9 mouse cellular contexts compared by ENCODE assay signal in genomic region chr7:105743246-105743925, GRCm38 (mm10). TPM values are rescaled to one million over a fixed set of nuclear protein-coding genes. Genes with fewer than 3 reads are reported as not detected.
A peak's percentile ranks its signal among the peaks of the same experiment; 100 is the strongest.
DNase-seq lines count a peak whose midpoint lies in the region; ATAC-seq and TF ChIP-seq lines count a peak whose summit lies in the region.
"Not testable (repeated sequence)": the region's sequence is repeated elsewhere in the genome, so short reads cannot be mapped to it uniquely, and the experiment has no call there.
"Had no signal": no experiment of that assay in that cellular context is flagged by ENCODE, and none has a peak within 500 bp of the region (broad histone marks: within the 10 kb centered on the region; RNA-seq: fewer than 3 reads in every experiment).

No protein-coding gene starts in this region.

- CTCF ChIA-PET in Patski (lab: Charles Lee) = interaction anchor here (0.9 to 1.8 kb wide), 5 partner anchors 10 to 93 kb away, joined by 3 to 9 read pairs (median 3); partner anchors contain the start of genes Dnhd1 and Mrpl17

- H3K9me3 ChIP-seq in erythroblast, embryonic 14.5 days (ENCODE audit: control insufficient read depth, low read length); heart, embryonic 11.5 days (replicated peaks; ENCODE audit: control insufficient read depth, low read length); hindbrain, embryonic 16.5 days (ENCODE audit: control insufficient read depth, low read length); limb, embryonic 10.5 days (replicated peaks); liver, postnatal 0 days (ENCODE audit: low read length); midbrain, embryonic 15.5 days; stomach, embryonic 15.5 days: not testable (repeated sequence)

- 33% methylated on average over 20 of the region's 20 CpGs for WGBS in heart, embryonic 11.5 days (ENCODE audit: insufficient replicate concordance)
- 42% methylated on average over 17 of the region's 20 CpGs for WGBS in hindbrain, embryonic 16.5 days
- WGBS in limb, embryonic 10.5 days = 35% methylated on average over 20 of the region's 20 CpGs
- WGBS in liver, postnatal 0 days (ENCODE audit: insufficient replicate concordance) = 30% methylated on average over 20 of the region's 20 CpGs
- WGBS in midbrain, embryonic 15.5 days = 35% methylated on average over 20 of the region's 20 CpGs
- WGBS in stomach, embryonic 15.5 days = 33% methylated on average over 20 of the region's 20 CpGs

- peaks cover 78% of the 10 kb centered on the region for H3K36me3 ChIP-seq in erythroblast, embryonic 14.5 days (ENCODE audit: control insufficient read depth)
- peaks cover 19% of the 10 kb centered on the region for H3K36me3 ChIP-seq in heart, embryonic 11.5 days (ENCODE audit: control insufficient read depth, insufficient read depth, low read length)
- peaks cover 25% of the 10 kb centered on the region for H3K36me3 ChIP-seq in hindbrain, embryonic 16.5 days (ENCODE audit: control insufficient read depth, insufficient read depth, low read length)
- peaks cover 60% of the 10 kb centered on the region for H3K36me3 ChIP-seq in limb, embryonic 10.5 days
- peaks cover 39% of the 10 kb centered on the region for H3K36me3 ChIP-seq in liver, postnatal 0 days (replicated peaks; ENCODE audit: insufficient read depth, low read length)
- H3K36me3 ChIP-seq in midbrain, embryonic 15.5 days (replicated peaks) = peaks cover 30% of the 10 kb centered on the region; the same call in 1 of the 2 replicates
- H3K36me3 ChIP-seq in stomach, embryonic 15.5 days = peaks cover 24% of the 10 kb centered on the region

- H3K4me1 ChIP-seq in erythroblast, embryonic 14.5 days (ENCODE audit: control insufficient read depth) = peaks cover 50% of the 10 kb centered on the region
- peaks cover 16% of the 10 kb centered on the region for H3K4me1 ChIP-seq in heart, embryonic 11.5 days (ENCODE audit: control insufficient read depth, insufficient read depth, low read length)
- H3K4me1 ChIP-seq in hindbrain, embryonic 16.5 days (ENCODE audit: control insufficient read depth, insufficient read depth, low read depth, low read length) = peaks cover 12% of the 10 kb centered on the region
- peaks cover 20% of the 10 kb centered on the region for H3K4me1 ChIP-seq in limb, embryonic 10.5 days
- H3K4me1 ChIP-seq in liver, postnatal 0 days (ENCODE audit: insufficient read depth) = peaks cover 19% of the 10 kb centered on the region
- H3K4me1 ChIP-seq in midbrain, embryonic 15.5 days = peaks cover 21% of the 10 kb centered on the region
- H3K4me1 ChIP-seq in stomach, embryonic 15.5 days = peaks cover 16% of the 10 kb centered on the region

- H3K27ac ChIP-seq in heart, embryonic 11.5 days (ENCODE audit: low read depth, low read length) = peak overlapping the region; percentile 89
- peak overlapping the region; percentile 84; the same call in 1 of the 2 replicates for H3K27ac ChIP-seq in hindbrain, embryonic 16.5 days (ENCODE audit: low read depth, low read length)
- H3K27ac ChIP-seq in limb, embryonic 10.5 days = peak overlapping the region; percentile 93
- peak overlapping the region; percentile 90 for H3K27ac ChIP-seq in liver, postnatal 0 days (ENCODE audit: low read depth)
- H3K27ac ChIP-seq in midbrain, embryonic 15.5 days = peak overlapping the region; percentile 85
- H3K27ac ChIP-seq in stomach, embryonic 15.5 days = peak overlapping the region; percentile 75

- H3K9ac ChIP-seq in heart, embryonic 11.5 days (ENCODE audit: low read depth, low read length) = peak overlapping the region; percentile 90
- H3K9ac ChIP-seq in hindbrain, embryonic 16.5 days (ENCODE audit: low read depth, low read length) = peak overlapping the region; percentile 92
- H3K9ac ChIP-seq in liver, postnatal 0 days (replicated peaks) = peak overlapping the region; percentile 98
- H3K9ac ChIP-seq in midbrain, embryonic 15.5 days = peak overlapping the region; percentile 86
- peak overlapping the region; percentile 82 for H3K9ac ChIP-seq in stomach, embryonic 15.5 days

- not testable (repeated sequence) for H3K27me3 ChIP-seq in Patski; erythroblast, embryonic 14.5 days (ENCODE audit: control insufficient read depth); heart, embryonic 11.5 days (ENCODE audit: control insufficient read depth, insufficient read depth, low read length); hindbrain, embryonic 16.5 days (replicated peaks; ENCODE audit: control insufficient read depth, insufficient read depth, low read length); limb, embryonic 10.5 days (ENCODE audit: low read depth, poor library complexity, severe bottlenecking); liver, postnatal 0 days (ENCODE audit: insufficient read depth, low read length); midbrain, embryonic 15.5 days (replicated peaks); stomach, embryonic 15.5 days (replicated peaks)

- DNase-seq in Patski (ENCODE audit: low read depth, low spot score); limb, embryonic 10.5 days (ENCODE audit: low spot score): not testable (repeated sequence)
- DNase-seq in liver, postnatal 0 days = peak; percentile 12

- TF ChIP-seq CTCF in Patski (IDR thresholded peaks at IDR 0.05); liver, postnatal 0 days (IDR thresholded peaks at IDR 0.05; ENCODE audit: low read depth): not testable (repeated sequence)

- TF ChIP-seq EP300 in liver, postnatal 0 days (IDR thresholded peaks at IDR 0.05; ENCODE audit: low read depth) = not testable (repeated sequence)

- peak overlapping the region; percentile 85 for H3K4me2 ChIP-seq in heart, embryonic 11.5 days
- H3K4me2 ChIP-seq in hindbrain, embryonic 16.5 days (ENCODE audit: low read length) = peak overlapping the region; percentile 90
- peak overlapping the region; percentile 97 for H3K4me2 ChIP-seq in liver, postnatal 0 days (ENCODE audit: low read depth, low read length)
- H3K4me2 ChIP-seq in midbrain, embryonic 15.5 days = peak overlapping the region; percentile 96
- peak overlapping the region; percentile 85 for H3K4me2 ChIP-seq in stomach, embryonic 15.5 days

- POLR2A ChIA-PET in Patski (lab: Charles Lee) = not testable (repeated sequence)

- H3K4me3 ChIP-seq in erythroblast, embryonic 14.5 days (replicated peaks) = peak overlapping the region; percentile 93
- H3K4me3 ChIP-seq in heart, embryonic 11.5 days (ENCODE audit: low read depth, low read length) = peak overlapping the region; percentile 88
- H3K4me3 ChIP-seq in hindbrain, embryonic 16.5 days (ENCODE audit: low read length) = peak overlapping the region; percentile 97
- peak overlapping the region; percentile 96 for H3K4me3 ChIP-seq in limb, embryonic 10.5 days
- peak overlapping the region; percentile 98 for H3K4me3 ChIP-seq in liver, postnatal 0 days (ENCODE audit: low read depth, low read length)
- H3K4me3 ChIP-seq in midbrain, embryonic 15.5 days = peak overlapping the region; percentile 96
- peak overlapping the region; percentile 81 for H3K4me3 ChIP-seq in stomach, embryonic 15.5 days (replicated peaks)

- in situ Hi-C loops in Patski (cut with MboI; ENCODE audit: low pct_unique_long_range_greater_than_20kb) = not testable (repeated sequence)

- ATAC-seq in Patski = peak; percentile 7
- ATAC-seq in heart, embryonic 11.5 days (replicated peaks; ENCODE audit: insufficient number of reproducible peaks, low FRiP score, low TSS enrichment); liver, postnatal 0 days; stomach, embryonic 15.5 days (ENCODE audit: insufficient read depth, low FRiP score, low read depth): not testable (repeated sequence)
- peak; percentile 21 for ATAC-seq in hindbrain, embryonic 16.5 days
- ATAC-seq in midbrain, embryonic 15.5 days (replicated peaks) = peak; percentile 32

RNA-seq across cellular contexts. Expression of gene Taf10, which starts 0.8 kb away (rescaled TPM):
- 180 TPM for polyA plus RNA-seq in Patski (2021)
- 50.3 and 54.5 TPM in 2 replicates for polyA plus RNA-seq in erythroblast, embryonic 14.5 days (2012)
- polyA plus RNA-seq in heart, embryonic 11.5 days (2014; fragmentation: Nextera tagmentation; extraction: Ambion mirVana) = 152 and 161 TPM in 2 replicates
- polyA plus RNA-seq in hindbrain, embryonic 16.5 days (2015; fragmentation: Nextera tagmentation; extraction: Ambion mirVana) = 87.5 and 91.0 TPM in 2 replicates
- polyA plus RNA-seq in limb, embryonic 10.5 days (2016; fragmentation: Nextera tagmentation; extraction: Ambion mirVana) = 165 and 180 TPM in 2 replicates
- polyA plus RNA-seq in liver, postnatal 0 days (2015; fragmentation: Nextera tagmentation; extraction: Ambion mirVana) = 104 and 110 TPM in 2 replicates
- polyA plus RNA-seq in midbrain, embryonic 15.5 days (2015; fragmentation: Nextera tagmentation; extraction: Ambion mirVana) = 89.7 and 99.0 TPM in 2 replicates
- polyA plus RNA-seq in stomach, embryonic 15.5 days (2015; fragmentation: Nextera tagmentation; extraction: Ambion mirVana) = 123 and 139 TPM in 2 replicates

RNA-seq across cellular contexts. Expression of gene Rrp8, which starts 6.2 kb away (rescaled TPM):
- 34.0 TPM for polyA plus RNA-seq in Patski (2021)
- polyA plus RNA-seq in erythroblast, embryonic 14.5 days (2012) = 0.76 and 0.80 TPM in 2 replicates
- 29.2 and 32.0 TPM in 2 replicates for polyA plus RNA-seq in heart, embryonic 11.5 days (2014; fragmentation: Nextera tagmentation; extraction: Ambion mirVana)
- polyA plus RNA-seq in hindbrain, embryonic 16.5 days (2015; fragmentation: Nextera tagmentation; extraction: Ambion mirVana) = 26.3 and 26.4 TPM in 2 replicates
- polyA plus RNA-seq in limb, embryonic 10.5 days (2016; fragmentation: Nextera tagmentation; extraction: Ambion mirVana) = 44.1 and 54.1 TPM in 2 replicates
- polyA plus RNA-seq in liver, postnatal 0 days (2015; fragmentation: Nextera tagmentation; extraction: Ambion mirVana) = 10.6 and 11.6 TPM in 2 replicates
- 22.4 and 22.9 TPM in 2 replicates for polyA plus RNA-seq in midbrain, embryonic 15.5 days (2015; fragmentation: Nextera tagmentation; extraction: Ambion mirVana)
- polyA plus RNA-seq in stomach, embryonic 15.5 days (2015; fragmentation: Nextera tagmentation; extraction: Ambion mirVana) = 26.9 and 38.3 TPM in 2 replicates

RNA-seq across cellular contexts. Expression of gene Ilk, which starts 7.0 kb away (rescaled TPM):
- 218 TPM for polyA plus RNA-seq in Patski (2021)
- polyA plus RNA-seq in erythroblast, embryonic 14.5 days (2012) = 2.9 and 3.1 TPM in 2 replicates
- polyA plus RNA-seq in heart, embryonic 11.5 days (2014; fragmentation: Nextera tagmentation; extraction: Ambion mirVana) = 411 and 451 TPM in 2 replicates
- polyA plus RNA-seq in hindbrain, embryonic 16.5 days (2015; fragmentation: Nextera tagmentation; extraction: Ambion mirVana) = 172 and 211 TPM in 2 replicates
- polyA plus RNA-seq in limb, embryonic 10.5 days (2016; fragmentation: Nextera tagmentation; extraction: Ambion mirVana) = 195 and 200 TPM in 2 replicates
- 95.1 and 103 TPM in 2 replicates for polyA plus RNA-seq in liver, postnatal 0 days (2015; fragmentation: Nextera tagmentation; extraction: Ambion mirVana)
- polyA plus RNA-seq in midbrain, embryonic 15.5 days (2015; fragmentation: Nextera tagmentation; extraction: Ambion mirVana) = 192 and 207 TPM in 2 replicates
- polyA plus RNA-seq in stomach, embryonic 15.5 days (2015; fragmentation: Nextera tagmentation; extraction: Ambion mirVana) = 352 TPM in 2 replicates

RNA-seq across cellular contexts. Expression of gene Tpp1, which starts 8.6 kb away (rescaled TPM):
- 211 TPM for polyA plus RNA-seq in Patski (2021)
- polyA plus RNA-seq in erythroblast, embryonic 14.5 days (2012) = 2.2 and 4.4 TPM in 2 replicates
- 85.8 and 95.7 TPM in 2 replicates for polyA plus RNA-seq in heart, embryonic 11.5 days (2014; fragmentation: Nextera tagmentation; extraction: Ambion mirVana)
- polyA plus RNA-seq in hindbrain, embryonic 16.5 days (2015; fragmentation: Nextera tagmentation; extraction: Ambion mirVana) = 56.1 and 58.1 TPM in 2 replicates
- polyA plus RNA-seq in limb, embryonic 10.5 days (2016; fragmentation: Nextera tagmentation; extraction: Ambion mirVana) = 39.8 and 40.5 TPM in 2 replicates
- 60.9 and 65.8 TPM in 2 replicates for polyA plus RNA-seq in liver, postnatal 0 days (2015; fragmentation: Nextera tagmentation; extraction: Ambion mirVana)
- polyA plus RNA-seq in midbrain, embryonic 15.5 days (2015; fragmentation: Nextera tagmentation; extraction: Ambion mirVana) = 38.7 and 43.4 TPM in 2 replicates
- polyA plus RNA-seq in stomach, embryonic 15.5 days (2015; fragmentation: Nextera tagmentation; extraction: Ambion mirVana) = 69.5 and 73.3 TPM in 2 replicates

RNA-seq across cellular contexts. Expression of gene Dchs1, which starts 44.1 kb away (rescaled TPM):
- not detected for polyA plus RNA-seq in Patski (2021)
- polyA plus RNA-seq in erythroblast, embryonic 14.5 days (2012) = 0.01 TPM in 1 of 2 replicates, not detected in the other
- 7.6 TPM in 2 replicates for polyA plus RNA-seq in heart, embryonic 11.5 days (2014; fragmentation: Nextera tagmentation; extraction: Ambion mirVana)
- 9.8 and 12.3 TPM in 2 replicates for polyA plus RNA-seq in hindbrain, embryonic 16.5 days (2015; fragmentation: Nextera tagmentation; extraction: Ambion mirVana)
- 17.3 and 21.2 TPM in 2 replicates for polyA plus RNA-seq in limb, embryonic 10.5 days (2016; fragmentation: Nextera tagmentation; extraction: Ambion mirVana)
- 0.45 and 0.58 TPM in 2 replicates for polyA plus RNA-seq in liver, postnatal 0 days (2015; fragmentation: Nextera tagmentation; extraction: Ambion mirVana)
- 17.9 and 19.0 TPM in 2 replicates for polyA plus RNA-seq in midbrain, embryonic 15.5 days (2015; fragmentation: Nextera tagmentation; extraction: Ambion mirVana)
- polyA plus RNA-seq in stomach, embryonic 15.5 days (2015; fragmentation: Nextera tagmentation; extraction: Ambion mirVana) = 8.6 and 10.4 TPM in 2 replicates
- polyA plus RNA-seq: activated CD4-positive, CD25-positive, alpha-beta regulatory T cell, adult 4 months had no signal

Comparison
In these comparisons a context has a peak if more than half of its experiments do, and no peak if none do; other contexts are left out.
1. RNA of gene Ilk, which starts 7.0 kb away (polyA plus RNA-seq): 411 to 451 TPM in heart, embryonic 11.5 days, 352 TPM in stomach, embryonic 15.5 days, 218 TPM in Patski (single experiment), 195 to 200 TPM in limb, embryonic 10.5 days, 192 to 207 TPM in midbrain, embryonic 15.5 days, 172 to 211 TPM in hindbrain, embryonic 16.5 days and 95.1 to 103 TPM in liver, postnatal 0 days; 2.9 to 3.1 TPM in erythroblast, embryonic 14.5 days; every median in the first group is over 10 times any median in the second.
2. Peak in every context shown above with its lines, with median percentiles within 50 percentile points of each other: H3K4me3 ChIP-seq, H3K27ac ChIP-seq, H3K4me2 ChIP-seq and H3K9ac ChIP-seq.